Mouse (Mus musculus) heart, postnatal 10 days (tissue): Measurements from ENCODE around the gene Pak1. TPM values are rescaled to one million over a fixed set of nuclear protein-coding genes. Genes with fewer than 3 reads are reported as not detected.
"Not testable (repeated sequence)": the region's sequence is repeated elsewhere in the genome, so short reads cannot be mapped to it uniquely, and the experiment has no call there.

ENCODE experiments used
- DNase-seq, 2 experiments: peaks; one replicate each; pipeline ENCODE4 v3.0.0; 2021
- intact Hi-C: fragments of 180-260 bp; cut with DNase I; formaldehyde crosslinking; loops from one replicate; pipeline ENCODE4 v1.15.1; 2025
- total RNA-seq, 2 experiments: library from RNA; stranded (reverse); gene quantifications; 2 replicates each; pipeline ENCODE4 v1.2.3; 2021

The Pak1 gene
- total RNA-seq, 2 experiments from 2014 or later = 0.72 to 1.8 TPM

- intact Hi-C loops = loop anchor here (5.0 kb wide), 1 partner anchor 134 kb away; no protein-coding TSS in a partner anchor
Observed at GRCm38 (mm10) chr7:97842806-97843570, 54.6 kb downstream of the Pak1 start.

GRCm38 (mm10) chr7:97844419-97844818, 56.1 kb downstream of the Pak1 start:
- intact Hi-C loops = loop anchor here (5.0 kb wide), 1 partner anchor 133 kb away; no protein-coding TSS in a partner anchor
- no peak for DNase-seq

More at GRCm38 (mm10) chr7:97842806-97843570, 54.6 kb downstream of the Pak1 start:
- DNase-seq = peak; percentile 47 to 53

GRCm38 (mm10) chr7:97845546-97845945, 57.2 kb downstream of the Pak1 start:
- no peak for DNase-seq
- intact Hi-C loops = no loop called here

- intact Hi-C loops = loop anchor here (2.0 kb wide), 1 partner anchor 98 kb away; no protein-coding TSS in a partner anchor
- no peak for DNase-seq
Observed at GRCm38 (mm10) chr7:97846539-97846938, 58.2 kb downstream of the Pak1 start.

- intact Hi-C loops, DNase-seq: not testable (repeated sequence)
Observed at GRCm38 (mm10) chr7:97849557-97849956, 61.2 kb downstream of the Pak1 start.

GRCm38 (mm10) chr7:97850331-97850730, 62.0 kb downstream of the Pak1 start:
- no peak for DNase-seq
- intact Hi-C loops = no loop called here

GRCm38 (mm10) chr7:97863512-97863911, 75.2 kb downstream of the Pak1 start:
- DNase-seq = no peak
- intact Hi-C loops = no loop called here

- intact Hi-C loops = no loop called here
- DNase-seq = peak in 1 of 2 experiments; percentile 0
Observed at GRCm38 (mm10) chr7:97864531-97864930, 76.2 kb downstream of the Pak1 start.

- intact Hi-C loops = no loop called here
- DNase-seq = no peak
Observed at GRCm38 (mm10) chr7:97867866-97868265, 79.5 kb downstream of the Pak1 start.

- intact Hi-C loops = no loop called here
- DNase-seq = no peak
Observed at GRCm38 (mm10) chr7:97868766-97869165, 80.4 kb downstream of the Pak1 start.

GRCm38 (mm10) chr7:97872396-97872795, 84.1 kb downstream of the Pak1 start:
- intact Hi-C loops = no loop called here
- DNase-seq = no peak

- DNase-seq = no peak
- intact Hi-C loops = no loop called here
Observed at GRCm38 (mm10) chr7:97873317-97873716, 85.0 kb downstream of the Pak1 start.

- intact Hi-C loops = no loop called here
Observed at GRCm38 (mm10) chr7:97877846-97878538, 89.7 kb downstream of the Pak1 start.

GRCm38 (mm10) chr7:97911646-97912045, 123.3 kb downstream of the Pak1 start:
- no peak for DNase-seq
- intact Hi-C loops = no loop called here

More at GRCm38 (mm10) chr7:97877846-97878538, 89.7 kb downstream of the Pak1 start:
- no peak for DNase-seq

- intact Hi-C loops = no loop called here
- DNase-seq = no peak
Observed at GRCm38 (mm10) chr7:97914833-97915516, 126.6 kb downstream of the Pak1 start.

- intact Hi-C loops = no loop called here
- DNase-seq = no peak
Observed at GRCm38 (mm10) chr7:97919742-97920141, 131.4 kb downstream of the Pak1 start, which contains the start of gene Gdpd4. Gene Gdpd4 (plus strand): TSS chr7:97919955.

- intact Hi-C loops = no loop called here
- no peak for DNase-seq
Observed at GRCm38 (mm10) chr7:97925819-97926218, 137.5 kb downstream of the Pak1 start.

- no peak for DNase-seq
- intact Hi-C loops = no loop called here
Observed at GRCm38 (mm10) chr7:97926978-97927377, 138.6 kb downstream of the Pak1 start.

GRCm38 (mm10) chr7:97944485-97944884, 156.1 kb downstream of the Pak1 start:
- intact Hi-C loops = no loop called here
- DNase-seq = no peak
